Mouse (Mus musculus) limb, embryonic 10.5 days (tissue): ENCODE results near the gene Prox2. TPM values are rescaled to one million over a fixed set of nuclear protein-coding genes. Genes with fewer than 3 reads are reported as not detected.

Source experiments
- DNase-seq: peaks from one replicate; pipeline ENCODE4 v3.0.0-alpha.2; 2017; ENCODE audit warnings: low spot score
- H3K27ac ChIP-seq: fragments of 300-500 bp; sonication (generic); 2 replicates; pipeline ENCODE4 v1.5.1; 2016; ENCODE audit warnings: mild to moderate bottlenecking
- H3K27me3 ChIP-seq: fragments of 300-500 bp; sonication (generic); 2 replicates; pipeline ENCODE4 v1.6.1; 2016; ENCODE audit warnings: low read depth, mild to moderate bottlenecking; ENCODE audit not compliant: poor library complexity, severe bottlenecking
- H3K36me3 ChIP-seq: fragments of 300-500 bp; sonication (generic); 2 replicates; pipeline ENCODE4 v1.6.1; 2016; ENCODE audit warnings: mild to moderate bottlenecking, moderate library complexity
- H3K4me1 ChIP-seq: fragments of 300-500 bp; sonication (generic); 2 replicates; pipeline ENCODE4 v1.6.1; 2016
- H3K4me3 ChIP-seq: fragments of 300-500 bp; sonication (generic); 2 replicates; pipeline ENCODE4 v1.5.1; 2016; ENCODE audit warnings: mild to moderate bottlenecking, moderate library complexity
- H3K9me3 ChIP-seq: fragments of 300-500 bp; sonication (generic); replicated peaks from 2 replicates; pipeline ENCODE4 v1.6.1; 2016; ENCODE audit warnings: mild to moderate bottlenecking
- WGBS: fragments of 180-500 bp; shearing (Covaris S2); methylation state at CpG from one replicate; pipeline ENCODE4 v1.1.7; 2016; 5-methylcytosine and 5-hydroxymethylcytosine counted together
- polyA plus RNA-seq: library from polyadenylated mRNA; unstranded; fragments of >200 nt; fragmentation: Nextera tagmentation; extraction: Ambion mirVana; gene quantifications from 2 replicates; pipeline ENCODE4 v1.2.1, GENCODE M21; 2016

The Prox2 gene
- polyA plus RNA-seq, 1 experiment from 2014 or later: 2.7 TPM

DNA sequence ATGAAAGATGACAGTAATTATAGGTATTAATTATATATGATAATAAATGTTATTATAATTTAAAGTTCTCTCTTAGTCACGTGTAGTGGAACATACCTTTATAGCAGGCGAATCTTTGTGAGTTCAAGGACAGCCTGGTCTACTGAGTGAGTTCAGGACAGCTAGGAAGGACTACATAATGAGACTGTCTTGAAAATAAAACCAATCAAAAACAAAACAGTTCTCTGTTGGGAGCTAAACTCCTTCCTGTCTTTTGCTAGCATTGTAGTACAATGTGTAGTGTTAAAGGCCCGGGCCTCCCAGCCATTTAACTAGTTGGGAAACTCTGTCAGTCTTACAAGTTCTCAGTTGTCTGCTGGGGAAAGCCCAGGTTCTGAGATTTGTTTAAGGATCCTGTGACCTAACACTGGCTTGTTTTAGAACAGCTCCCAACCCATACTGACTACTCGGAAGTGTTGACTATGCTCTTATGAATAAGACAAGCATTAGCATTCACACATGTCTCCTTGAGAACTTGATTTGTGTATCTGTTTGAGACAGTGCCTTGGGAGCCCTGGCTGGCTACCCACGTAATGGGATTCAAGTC is 8.9 kb downstream of the Prox2 start:
- Histone ChIP-seq H3K4me3 (no peak overlapping the region), H3K36me3 (no peaks in the 10 kb centered on the region), H3K4me1 (peaks cover 12% of the 10 kb centered on the region), H3K27ac (no peak overlapping the region), H3K9me3 (no peaks in the 10 kb centered on the region), H3K27me3 (no peaks in the 10 kb centered on the region)
- WGBS: 84% methylated on average over 5 of the region's 5 CpGs
- DNase-seq: no peak

DNA sequence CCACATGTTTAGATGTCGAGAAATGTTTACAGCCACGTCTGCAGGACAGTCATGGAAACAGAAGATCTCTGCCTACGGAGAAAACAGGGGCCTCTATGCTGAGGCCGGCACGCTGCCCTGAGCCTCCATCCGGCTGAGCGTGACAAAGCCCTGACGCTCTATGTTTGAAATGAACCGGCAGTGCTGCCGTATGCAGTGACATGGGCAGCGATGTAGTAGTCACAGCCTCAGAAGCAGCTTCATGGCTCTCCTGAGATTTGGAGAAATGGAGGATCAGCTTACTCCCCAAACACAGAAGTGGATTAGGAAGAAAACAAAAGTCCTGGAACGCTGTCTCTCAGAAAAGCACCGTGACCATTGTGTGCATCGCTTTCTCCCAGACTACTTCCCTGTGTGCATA is 9.6 kb downstream of the Prox2 start:
- H3K36me3 ChIP-seq: no peaks in the 10 kb centered on the region
- DNase-seq: no peak
- no peak overlapping the region for H3K4me3 ChIP-seq
- 78% methylated on average over 14 of the region's 14 CpGs for WGBS
- H3K27ac ChIP-seq: no peak overlapping the region
- peaks cover 8% of the 10 kb centered on the region for H3K4me1 ChIP-seq
- H3K27me3 ChIP-seq: no peaks in the 10 kb centered on the region
- no peaks in the 10 kb centered on the region for H3K9me3 ChIP-seq

DNA sequence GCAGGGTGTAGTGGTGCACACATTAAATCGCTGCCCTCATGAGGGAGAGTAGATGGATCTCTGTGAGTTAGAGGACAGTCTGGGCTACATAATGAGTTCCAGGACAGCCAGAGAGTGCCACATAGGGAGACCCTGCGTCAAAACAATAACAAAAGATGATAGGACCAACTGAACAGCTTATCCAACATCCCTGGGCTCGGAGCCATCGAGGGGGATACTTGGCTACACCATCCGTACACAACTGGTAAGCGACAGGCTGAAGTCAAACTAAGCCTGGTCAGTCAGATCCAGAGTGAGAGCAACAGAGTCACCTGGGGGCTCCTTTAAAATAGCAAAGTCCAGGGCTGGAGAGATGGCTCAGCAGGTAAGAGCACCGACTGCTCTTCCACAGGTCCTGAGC is 14.7 kb downstream of the Prox2 start:
- 91% methylated on average over 7 of the region's 7 CpGs for WGBS
- Histone ChIP-seq H3K9me3 (no peaks in the 10 kb centered on the region), H3K27me3 (no peaks in the 10 kb centered on the region), H3K27ac (no peak overlapping the region), H3K4me1 (peaks cover 28% of the 10 kb centered on the region), H3K36me3 (no peaks in the 10 kb centered on the region), H3K4me3 (no peak overlapping the region)
- DNase-seq: no peak

DNA sequence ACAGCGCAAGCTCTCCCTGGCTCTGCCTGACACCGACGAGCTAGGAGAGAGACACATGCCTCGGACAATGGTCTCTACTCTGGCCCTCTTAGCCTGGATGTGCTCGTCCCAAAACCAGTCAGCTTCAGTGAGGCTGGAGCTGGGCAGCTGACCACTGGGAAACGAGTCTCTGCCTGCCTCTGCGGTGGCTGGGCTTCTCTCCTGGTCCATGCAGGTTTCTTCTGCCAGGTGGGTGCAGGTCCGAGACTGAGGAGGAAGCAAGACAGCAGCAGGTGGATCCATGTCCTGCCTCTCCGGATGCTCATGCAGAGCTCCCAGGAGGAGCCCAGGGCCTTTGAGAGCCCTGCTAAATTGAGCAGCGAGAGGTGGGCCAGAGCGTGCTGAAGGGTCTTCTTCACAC is 15.4 kb downstream of the Prox2 start:
- Histone ChIP-seq H3K27ac (peak overlapping the region; percentile 39; the same call in 1 of the 2 replicates), H3K4me3 (no peak overlapping the region)
- 89% methylated on average over 11 of the region's 11 CpGs for WGBS

DNA sequence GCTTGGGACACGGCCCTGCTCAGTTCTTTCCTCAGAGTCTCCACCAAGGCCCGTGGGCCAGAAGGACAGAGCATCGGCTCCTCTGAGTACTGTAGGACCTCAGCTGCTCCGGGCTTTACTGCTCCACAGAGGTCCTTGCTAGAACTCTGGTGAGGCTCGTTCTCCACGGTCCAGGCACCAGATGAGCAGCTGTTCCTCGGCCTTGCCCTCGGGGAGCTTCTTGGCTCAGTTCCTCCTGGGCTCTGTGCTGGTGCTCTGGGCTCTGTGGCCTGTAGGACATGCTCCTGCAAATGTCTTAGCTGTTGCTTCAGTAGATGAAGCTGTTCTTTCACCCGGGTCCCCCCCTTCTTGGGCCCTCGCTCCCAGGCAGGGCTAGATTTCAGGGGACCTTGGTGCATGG is 15.9 kb downstream of the Prox2 start:
- 79% methylated on average over 10 of the region's 10 CpGs for WGBS
- H3K36me3 ChIP-seq: peaks cover 7% of the 10 kb centered on the region
- no peaks in the 10 kb centered on the region for H3K27me3 ChIP-seq
- peak overlapping the region; percentile 39; the same call in 1 of the 2 replicates for H3K27ac ChIP-seq
- no peak for DNase-seq
- peaks cover 28% of the 10 kb centered on the region for H3K4me1 ChIP-seq
- H3K9me3 ChIP-seq: no peaks in the 10 kb centered on the region
- H3K4me3 ChIP-seq: no peak overlapping the region

More for the DNA sequence above, 15.4 kb downstream of the Prox2 start:
- Histone ChIP-seq H3K9me3 (no peaks in the 10 kb centered on the region), H3K36me3 (0 out of 2 replicates have a peak, but pooled peaks cover 4% of the 10 kb centered on the region), H3K27me3 (no peaks in the 10 kb centered on the region), H3K4me1 (peaks cover 28% of the 10 kb centered on the region)
- no peak for DNase-seq

DNA sequence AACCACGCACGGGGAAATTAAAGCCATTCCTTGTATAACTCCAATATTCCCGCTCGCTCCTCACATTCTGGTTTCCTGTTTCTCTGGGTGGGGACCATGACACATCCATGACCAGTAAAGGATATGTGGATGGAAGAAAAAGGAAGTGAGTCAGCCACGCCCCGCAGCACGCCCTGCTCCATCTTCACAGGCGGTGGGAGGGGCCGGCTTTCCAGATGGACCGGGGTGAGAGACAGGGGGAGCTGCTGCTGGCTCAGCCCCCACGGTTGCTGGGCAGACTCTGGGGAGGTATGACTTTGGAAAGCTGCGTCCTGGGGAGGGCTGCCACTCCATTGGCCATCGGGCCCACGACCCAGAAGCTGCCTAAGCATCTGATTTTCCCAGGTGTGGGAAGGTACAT is 16.5 kb downstream of the Prox2 start:
- Histone ChIP-seq H3K4me1 (peaks cover 28% of the 10 kb centered on the region), H3K4me3 (no peak overlapping the region), H3K9me3 (no peaks in the 10 kb centered on the region), H3K36me3 (peaks cover 13% of the 10 kb centered on the region), H3K27ac (peak overlapping the region; percentile 39), H3K27me3 (no peaks in the 10 kb centered on the region)
- DNase-seq: peak; percentile 53
- 31% methylated on average over 14 of the region's 14 CpGs for WGBS

DNA sequence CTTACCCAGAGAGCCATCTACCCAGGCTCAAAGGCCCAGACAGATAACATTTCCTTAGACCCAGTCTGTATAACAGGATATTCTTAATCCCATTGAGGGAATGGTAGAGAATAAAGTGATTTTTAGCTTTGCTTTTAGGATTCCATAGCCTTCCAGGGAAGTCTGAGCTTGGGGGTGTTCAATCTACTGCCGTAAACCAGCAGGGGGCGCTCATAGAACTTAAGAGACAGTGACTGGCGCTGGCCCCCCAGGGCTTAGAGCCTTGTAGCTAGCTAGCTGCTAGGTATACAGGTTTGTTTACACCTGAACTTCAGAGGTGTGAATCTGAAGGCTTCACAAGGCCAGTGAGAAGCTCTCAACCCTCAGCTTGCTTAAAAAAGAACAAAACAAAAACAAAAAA is 18.3 kb downstream of the Prox2 start:
- H3K4me1 ChIP-seq: peaks cover 37% of the 10 kb centered on the region
- WGBS: 7% methylated on average over 3 of the region's 3 CpGs
- peak; percentile 65 for DNase-seq
- H3K4me3 ChIP-seq: no peak overlapping the region
- no peak overlapping the region for H3K27ac ChIP-seq
- H3K27me3 ChIP-seq: no peaks in the 10 kb centered on the region
- H3K9me3 ChIP-seq: no peaks in the 10 kb centered on the region
- H3K36me3 ChIP-seq: peaks cover 31% of the 10 kb centered on the region

DNA sequence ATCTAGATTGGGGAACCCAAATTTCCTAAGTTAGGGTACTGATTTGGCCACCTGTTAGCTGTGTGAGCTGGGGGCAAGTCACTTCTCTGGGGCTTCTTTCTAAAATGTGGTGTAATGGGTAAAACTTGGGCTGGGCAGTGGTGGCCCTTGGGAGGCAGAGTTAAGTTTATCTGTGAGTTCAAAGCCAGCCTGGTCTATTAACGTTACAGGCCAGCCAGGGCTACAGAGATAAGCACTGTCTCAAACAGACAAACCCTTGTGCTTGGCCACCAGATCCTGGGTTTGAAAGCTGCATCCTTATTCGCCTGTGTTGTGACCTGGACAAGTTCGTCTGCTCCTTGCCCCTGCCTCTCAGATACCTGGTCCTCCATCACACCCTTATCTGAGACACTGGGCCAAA is 19.4 kb downstream of the Prox2 start:
- H3K4me3 ChIP-seq: no peak overlapping the region
- peaks cover 37% of the 10 kb centered on the region for H3K4me1 ChIP-seq
- 81% methylated on average over 3 of the region's 3 CpGs for WGBS
- H3K27me3 ChIP-seq: no peaks in the 10 kb centered on the region
- DNase-seq: no peak
- peaks cover 42% of the 10 kb centered on the region for H3K36me3 ChIP-seq
- H3K27ac ChIP-seq: no peak overlapping the region
- no peaks in the 10 kb centered on the region for H3K9me3 ChIP-seq

DNA sequence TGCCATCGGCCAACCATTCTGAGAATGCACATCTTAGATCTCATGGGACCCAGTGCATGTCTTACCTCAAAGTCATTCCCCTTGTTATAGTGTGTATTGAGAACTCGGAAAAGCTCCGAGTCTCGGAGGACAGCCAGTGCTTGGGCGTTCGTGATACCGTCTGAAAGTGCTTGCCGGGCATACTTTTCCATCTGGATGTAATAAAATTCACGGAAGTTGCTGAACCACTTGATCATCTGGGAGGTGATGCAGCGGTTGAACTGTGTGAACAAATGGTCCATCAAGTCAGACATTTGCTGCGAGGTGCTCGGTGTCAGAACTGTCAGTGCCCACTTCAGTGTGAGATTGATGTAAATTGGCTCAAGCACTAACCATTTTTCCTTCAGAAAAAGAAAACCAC is 22.7 kb downstream of the Prox2 start:
- 58% methylated on average over 12 of the region's 12 CpGs for WGBS
- Histone ChIP-seq H3K4me3 (no peak overlapping the region), H3K27ac (no peak overlapping the region), H3K9me3 (no peaks in the 10 kb centered on the region), H3K27me3 (no peaks in the 10 kb centered on the region), H3K4me1 (peaks cover 16% of the 10 kb centered on the region), H3K36me3 (peaks cover 44% of the 10 kb centered on the region)
- DNase-seq: peak; percentile 30

DNA sequence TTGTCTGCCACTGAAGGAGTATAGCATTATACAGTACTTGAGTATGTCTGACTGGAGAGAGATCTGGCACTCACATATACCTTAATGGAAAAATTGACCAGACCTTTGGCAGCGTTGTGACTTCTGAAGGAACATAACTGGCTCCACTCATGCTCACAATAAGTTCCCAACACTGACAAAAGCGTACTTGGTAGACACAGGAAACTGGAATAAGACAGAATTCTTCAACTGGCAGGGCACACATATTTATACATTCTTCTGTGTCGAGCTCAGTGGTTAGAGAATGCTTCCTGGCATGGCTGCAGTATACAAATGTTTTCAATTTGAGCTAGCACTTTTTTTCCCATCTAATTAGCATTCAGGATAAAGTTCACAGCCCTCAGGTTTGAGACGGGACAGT is 25.6 kb downstream of the Prox2 start:
- no peaks in the 10 kb centered on the region for H3K9me3 ChIP-seq
- no peak overlapping the region for H3K4me3 ChIP-seq
- H3K27ac ChIP-seq: no peak overlapping the region
- 86% methylated on average over 4 of the region's 4 CpGs for WGBS
- no peaks in the 10 kb centered on the region for H3K27me3 ChIP-seq
- no peak for DNase-seq
- H3K36me3 ChIP-seq: peaks cover 40% of the 10 kb centered on the region
- H3K4me1 ChIP-seq: peaks cover 13% of the 10 kb centered on the region

DNA sequence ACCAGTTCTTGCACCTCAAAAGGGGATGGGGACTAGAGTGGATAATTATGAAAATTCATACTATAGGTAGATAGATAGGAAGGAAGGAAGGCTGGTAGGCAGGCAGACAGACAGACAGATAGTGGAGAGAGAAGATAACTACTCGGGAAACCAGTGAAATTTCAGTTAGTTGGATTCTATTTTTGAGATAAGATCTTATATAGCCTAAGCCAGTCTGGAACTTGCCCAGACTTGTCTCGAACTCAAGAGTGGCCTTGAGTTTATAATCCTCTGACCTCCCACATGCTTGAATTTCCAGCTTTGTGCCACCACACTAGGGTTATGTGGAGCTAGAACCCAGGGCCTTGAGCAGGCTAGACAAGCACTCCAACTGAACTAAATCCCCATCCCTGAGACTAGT is 26.3 kb downstream of the Prox2 start:
- H3K9me3 ChIP-seq: no peaks in the 10 kb centered on the region
- H3K36me3 ChIP-seq: peaks cover 33% of the 10 kb centered on the region
- no peak overlapping the region for H3K27ac ChIP-seq
- 91% methylated on average over 2 of the region's 2 CpGs for WGBS
- H3K4me1 ChIP-seq: peaks cover 13% of the 10 kb centered on the region
- H3K4me3 ChIP-seq: no peak overlapping the region
- DNase-seq: no peak
- no peaks in the 10 kb centered on the region for H3K27me3 ChIP-seq

DNA sequence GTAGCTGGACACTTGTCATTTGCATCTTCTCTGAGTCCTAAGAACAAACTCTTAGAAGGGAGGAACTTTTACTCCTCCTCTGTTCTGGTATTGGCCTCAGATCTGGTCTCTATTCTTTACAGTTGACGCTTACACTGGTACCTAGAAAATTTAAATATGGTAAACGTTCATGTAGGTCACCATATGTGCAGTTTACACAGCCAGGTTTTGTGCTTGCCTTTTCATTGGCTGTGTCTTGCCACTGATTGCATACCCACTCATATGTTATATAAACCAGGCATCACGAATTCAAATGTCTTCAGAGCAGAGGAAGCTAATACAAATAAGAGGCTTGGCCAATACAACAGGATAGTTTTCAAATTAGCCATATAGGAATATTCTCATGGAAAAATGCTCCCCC is 33.5 kb downstream of the Prox2 start:
- Histone ChIP-seq H3K4me1 (no peaks in the 10 kb centered on the region), H3K27ac (no peak overlapping the region), H3K27me3 (no peaks in the 10 kb centered on the region), H3K9me3 (no peaks in the 10 kb centered on the region), H3K4me3 (no peak overlapping the region), H3K36me3 (peaks cover 44% of the 10 kb centered on the region)
- WGBS: 87% methylated on average over 3 of the region's 3 CpGs
- DNase-seq: no peak

DNA sequence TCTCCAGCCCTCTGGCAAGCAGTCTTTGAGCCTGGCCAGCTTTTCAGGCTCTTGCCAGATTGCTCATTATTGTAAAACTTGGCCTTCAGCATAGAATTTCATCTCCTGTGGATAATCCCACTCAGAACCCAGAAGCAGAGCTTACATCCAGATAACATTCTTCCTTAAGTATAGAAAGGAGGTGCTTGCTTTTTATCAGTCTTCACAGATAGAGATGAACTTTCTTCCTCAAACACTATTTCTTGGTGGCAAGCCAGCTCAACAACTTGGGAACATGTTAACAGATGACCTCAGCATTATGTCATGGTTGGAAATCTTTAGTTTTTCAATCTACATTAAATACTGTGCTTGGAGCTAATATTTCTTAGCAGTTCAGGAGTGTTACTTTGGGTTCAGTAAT is 39.5 kb downstream of the Prox2 start:
- no peak overlapping the region for H3K27ac ChIP-seq
- H3K9me3 ChIP-seq: no peaks in the 10 kb centered on the region
- no peaks in the 10 kb centered on the region for H3K27me3 ChIP-seq
- no peaks in the 10 kb centered on the region for H3K4me1 ChIP-seq
- DNase-seq: no peak
- peaks cover 82% of the 10 kb centered on the region for H3K36me3 ChIP-seq
- no peak overlapping the region for H3K4me3 ChIP-seq

DNA sequence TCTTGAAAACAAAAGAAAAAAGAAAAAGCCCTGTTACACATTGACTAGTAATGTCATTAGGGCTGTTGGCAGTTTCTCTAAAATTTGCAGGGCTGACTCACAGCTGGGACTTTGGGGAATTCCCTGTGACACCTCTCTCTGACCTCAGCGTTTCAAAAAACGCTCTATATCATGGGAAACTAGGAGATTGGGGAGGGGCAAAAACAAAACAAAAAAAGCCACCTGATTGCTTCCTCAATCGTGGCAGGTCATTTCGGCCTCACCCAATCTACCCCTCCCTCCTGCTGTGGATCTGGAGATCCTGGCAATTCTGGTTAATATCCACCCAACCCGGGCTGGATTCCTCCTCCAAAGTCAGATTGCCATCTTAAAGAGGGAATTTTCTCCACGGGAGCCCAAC is 59.3 kb downstream of the Prox2 start:
- no peak for DNase-seq
- 85% methylated on average over 6 of the region's 6 CpGs for WGBS

More for the DNA sequence above, 59.3 kb downstream of the Prox2 start:
- Histone ChIP-seq H3K36me3 (peaks cover 92% of the 10 kb centered on the region), H3K27me3 (no peaks in the 10 kb centered on the region), H3K9me3 (no peaks in the 10 kb centered on the region), H3K27ac (no peak overlapping the region), H3K4me1 (no peaks in the 10 kb centered on the region), H3K4me3 (no peak overlapping the region)
